Mouse (Mus musculus): Measurements from ENCODE around the gene Rnf115.
A peak's percentile ranks its signal among the peaks of the same experiment; 100 is the strongest.

The Rnf115 gene

DNA sequence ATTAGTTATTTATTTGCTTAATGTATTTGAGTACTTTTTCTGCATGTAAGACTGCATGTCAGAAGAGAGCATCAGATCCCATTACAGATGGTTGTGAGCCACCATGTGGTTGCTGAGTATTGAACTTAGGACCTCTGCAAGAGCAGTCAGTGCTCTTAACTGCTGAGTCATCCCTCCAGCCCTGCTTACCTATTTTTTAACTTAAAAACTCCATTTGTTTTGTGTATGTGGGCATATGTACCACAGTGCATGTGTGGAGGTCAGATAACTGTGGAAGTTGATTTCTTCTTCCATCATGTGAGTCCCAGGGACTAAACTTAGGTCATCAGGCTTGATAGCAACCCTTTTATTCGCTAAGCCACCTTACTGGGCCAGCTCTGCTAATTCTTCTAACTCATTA, 60.3 kb downstream of the Rnf115 start:
- DNase-seq, result no peak

GRCm38 (mm10) chr3:96788506-96788905, 61.0 kb downstream of the Rnf115 start:
- no peak for DNase-seq

DNA sequence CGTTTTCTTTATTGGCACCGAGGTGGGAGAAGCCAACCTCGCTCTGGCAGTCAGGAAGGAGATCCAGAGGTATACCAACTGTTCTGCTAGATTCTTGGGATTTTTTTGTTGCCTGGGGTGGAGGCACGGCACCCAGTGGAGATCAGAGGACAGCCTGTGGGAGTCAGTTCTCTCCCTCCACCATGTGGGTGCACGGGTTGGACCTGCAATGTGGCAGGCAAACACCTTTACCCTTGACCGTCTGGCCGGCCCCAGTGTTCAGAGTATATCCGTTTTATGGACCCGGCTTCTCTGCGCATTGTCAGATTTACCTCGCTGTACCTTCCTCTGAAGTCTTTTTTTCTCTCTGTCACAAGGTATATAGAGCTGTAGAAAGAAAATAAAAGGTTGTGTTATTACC, 72.8 kb downstream of the Rnf115 start:
- DNase-seq, result no peak

DNA sequence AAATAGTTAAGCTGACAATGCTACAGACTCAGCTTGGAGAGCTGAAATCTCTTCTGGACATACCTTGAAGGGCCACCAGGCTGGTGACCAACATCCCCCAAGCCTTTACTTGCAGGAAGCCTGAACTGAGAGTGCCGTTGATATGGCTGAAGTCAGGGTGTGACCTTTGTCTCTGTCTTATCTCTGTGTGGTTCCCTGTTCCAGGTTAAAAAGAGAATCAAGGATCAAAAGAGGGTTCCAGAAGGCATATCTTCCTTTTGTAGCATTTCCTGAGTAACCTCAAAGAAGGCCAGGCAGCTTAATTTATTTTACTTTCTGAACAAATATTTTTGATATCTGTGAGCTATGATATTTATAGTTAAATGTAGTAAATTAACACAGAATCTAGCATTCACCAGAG, 74.8 kb downstream of the Rnf115 start:
- no peak for DNase-seq

DNA sequence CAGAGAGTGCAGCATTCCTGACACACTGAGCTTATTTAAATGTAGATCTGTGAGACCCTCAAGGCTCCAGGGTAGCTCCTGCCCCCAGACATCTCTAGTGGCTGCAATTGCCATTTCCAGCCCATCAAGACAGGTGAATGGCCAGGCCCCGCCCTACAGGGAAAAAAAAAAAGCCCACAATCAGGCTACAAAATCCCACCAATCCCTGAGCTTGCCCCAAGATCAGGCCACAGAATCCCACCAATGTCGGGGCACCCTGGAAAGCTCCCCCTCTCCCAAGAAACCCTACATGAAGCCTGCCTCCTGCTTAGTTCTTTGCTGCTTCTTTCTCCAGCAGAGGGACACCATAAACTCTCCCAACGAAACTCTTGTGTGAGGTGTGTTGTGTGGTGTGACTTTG, 80.7 kb downstream of the Rnf115 start:
- DNase-seq, result no peak

DNA sequence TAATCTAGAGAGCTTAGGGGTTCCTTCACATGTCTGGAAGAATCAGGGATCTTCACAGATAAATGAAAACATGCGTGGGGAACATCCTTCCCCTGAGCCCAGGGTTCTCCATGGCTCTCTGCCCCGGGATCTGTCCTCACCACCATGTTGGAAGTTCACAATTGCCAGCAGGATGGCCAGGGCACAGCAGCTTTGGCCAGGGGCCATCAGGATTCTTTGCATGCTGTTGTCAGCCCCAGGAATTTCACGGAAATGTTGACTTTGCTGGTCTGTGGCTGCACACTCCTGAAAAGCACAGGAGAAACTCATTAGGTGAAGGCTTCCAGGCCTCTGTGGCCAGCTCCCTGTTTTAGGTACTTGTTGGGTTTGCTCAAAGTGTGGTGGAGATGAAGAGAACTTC, 81.2 kb downstream of the Rnf115 start:
- DNase-seq, result peak; percentile 35 to 54

- no peak for DNase-seq
Measured at GRCm38 (mm10) chr3:96811232-96811631, 83.8 kb downstream of the Rnf115 start.

DNA sequence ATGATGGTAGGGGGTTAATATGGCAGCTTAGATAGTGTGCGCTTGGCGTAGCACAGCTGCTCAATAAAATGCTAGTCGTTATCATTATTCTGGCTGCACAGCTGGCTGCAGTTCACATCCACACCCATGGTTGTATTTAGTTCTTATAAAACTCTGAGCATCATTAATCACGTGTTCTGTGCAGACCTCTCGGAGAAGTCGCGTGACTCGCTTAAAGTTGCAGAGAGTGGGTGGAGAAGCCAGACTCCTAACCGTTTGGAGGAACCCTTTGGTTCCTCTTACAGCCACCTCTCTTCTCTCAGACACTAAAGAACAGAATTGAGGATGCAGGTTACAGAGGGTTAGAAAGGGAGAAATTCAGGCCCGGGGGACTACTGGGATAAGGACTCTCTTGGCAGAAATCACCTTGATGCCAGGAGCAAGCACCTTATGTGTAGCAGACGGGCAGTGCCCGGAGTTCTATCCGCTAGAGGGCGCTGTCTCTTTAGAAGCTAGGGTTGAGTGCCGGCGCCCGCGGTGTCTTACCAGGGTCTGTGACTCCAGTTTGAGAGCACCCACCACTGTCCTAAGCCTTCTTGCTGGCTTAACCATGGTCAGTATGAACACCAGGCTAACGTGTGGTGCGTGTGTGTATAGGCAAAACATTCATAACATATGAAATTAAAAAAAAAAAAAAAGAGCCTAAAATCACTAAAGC, 85.1 kb downstream of the Rnf115 start:
- DNase-seq, result peak; percentile 89 to 94

- peak; percentile 34 to 36 for DNase-seq
Measured at GRCm38 (mm10) chr3:96813106-96813505, 85.6 kb downstream of the Rnf115 start.

DNA sequence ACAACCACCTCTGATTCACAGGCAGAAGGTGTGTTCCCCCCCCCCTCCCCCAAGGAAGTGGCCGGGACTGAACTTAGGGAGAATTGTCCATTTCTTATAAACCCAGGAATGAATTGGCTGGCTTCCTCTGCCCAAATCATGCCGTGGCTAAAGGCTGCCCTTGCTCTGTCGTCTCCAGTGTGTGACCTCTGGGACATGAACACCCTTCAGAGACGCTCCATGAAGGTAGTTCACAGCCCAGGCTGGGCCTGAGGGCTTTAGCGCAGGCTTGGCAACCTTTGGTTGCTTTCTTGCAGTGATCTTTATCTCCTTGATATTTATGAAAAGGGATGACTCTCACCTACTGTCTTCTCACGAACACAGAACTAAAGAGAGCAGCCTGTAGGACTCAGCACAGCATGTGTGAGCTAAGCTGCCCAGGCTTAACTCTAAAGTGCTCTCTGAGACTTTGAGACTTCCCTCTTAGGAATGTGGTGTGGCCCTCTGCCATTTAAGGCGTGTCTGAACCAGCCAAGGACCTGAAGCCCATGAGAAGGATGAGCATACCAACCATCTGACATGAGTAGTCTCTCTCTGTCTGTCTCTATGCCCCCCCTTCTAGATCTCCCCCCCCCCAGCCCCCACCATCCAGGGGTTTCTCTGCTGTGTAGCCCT, 86.3 kb downstream of the Rnf115 start:
- no peak for DNase-seq

GRCm38 (mm10) chr3:96814342-96814741, 86.9 kb downstream of the Rnf115 start:
- DNase-seq, result no peak

GRCm38 (mm10) chr3:96820116-96820915, 92.9 kb downstream of the Rnf115 start:
- DNase-seq, result no peak

DNA sequence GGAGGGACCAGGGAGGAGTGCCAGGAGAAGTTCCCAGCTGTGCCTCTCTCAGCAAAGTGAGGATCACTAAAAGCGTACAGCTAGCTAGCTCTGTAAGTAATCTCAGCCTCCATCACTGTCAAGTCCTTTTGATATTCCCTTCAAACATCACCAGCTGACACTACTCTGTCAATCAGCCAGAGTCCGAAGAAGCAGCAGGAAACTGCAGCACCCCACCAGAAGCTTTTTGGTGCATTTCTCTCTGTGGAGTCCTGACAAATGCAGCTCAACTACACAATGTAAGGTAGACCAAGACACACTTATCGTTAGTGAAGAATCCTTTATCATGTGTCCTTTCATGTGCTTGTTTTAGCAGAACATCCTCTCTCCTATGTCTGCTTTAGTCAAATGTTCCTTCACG, 94.1 kb downstream of the Rnf115 start:
- DNase-seq, result no peak

DNA sequence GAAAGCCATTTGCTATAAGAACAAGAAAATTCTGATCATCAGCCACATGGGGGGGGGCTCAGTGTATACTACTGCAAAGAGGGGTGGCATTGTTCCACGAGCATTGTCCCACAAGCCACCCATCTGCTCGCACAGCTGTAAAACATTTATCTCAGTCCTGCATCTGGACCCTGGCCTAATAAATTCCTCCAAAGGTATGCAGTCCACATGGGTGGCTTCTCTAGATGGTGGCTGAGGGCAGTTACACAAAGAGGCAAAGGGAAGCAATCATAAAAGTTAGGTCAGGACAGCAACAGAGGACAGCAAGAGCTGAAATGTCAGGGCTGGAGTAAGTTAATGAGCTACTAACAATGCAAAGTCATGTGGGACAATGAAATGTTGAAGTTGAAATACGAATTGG, 96.2 kb downstream of the Rnf115 start:
- no peak for DNase-seq

- DNase-seq, result no peak
Measured at GRCm38 (mm10) chr3:96824614-96825013, 97.2 kb downstream of the Rnf115 start.

DNA sequence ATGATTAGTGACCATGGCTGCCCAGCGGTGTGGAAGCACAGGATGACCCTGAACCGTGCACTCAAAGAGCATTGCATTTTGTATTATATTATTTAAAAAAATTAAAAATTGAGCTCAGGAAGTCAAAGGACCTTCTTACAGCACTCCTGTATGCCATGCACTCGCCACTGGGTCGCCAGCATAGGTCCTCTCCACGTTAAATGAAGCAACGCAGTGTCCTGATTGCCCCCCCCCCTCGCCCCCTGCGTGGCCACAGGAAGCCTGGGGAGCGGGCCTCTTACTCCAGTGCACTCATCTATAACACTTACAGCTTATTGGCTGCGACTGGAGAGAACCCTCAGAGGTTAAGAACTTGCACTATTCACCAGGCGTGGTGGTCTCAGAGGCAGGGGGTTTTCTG, 97.8 kb downstream of the Rnf115 start:
- no peak for DNase-seq

DNA sequence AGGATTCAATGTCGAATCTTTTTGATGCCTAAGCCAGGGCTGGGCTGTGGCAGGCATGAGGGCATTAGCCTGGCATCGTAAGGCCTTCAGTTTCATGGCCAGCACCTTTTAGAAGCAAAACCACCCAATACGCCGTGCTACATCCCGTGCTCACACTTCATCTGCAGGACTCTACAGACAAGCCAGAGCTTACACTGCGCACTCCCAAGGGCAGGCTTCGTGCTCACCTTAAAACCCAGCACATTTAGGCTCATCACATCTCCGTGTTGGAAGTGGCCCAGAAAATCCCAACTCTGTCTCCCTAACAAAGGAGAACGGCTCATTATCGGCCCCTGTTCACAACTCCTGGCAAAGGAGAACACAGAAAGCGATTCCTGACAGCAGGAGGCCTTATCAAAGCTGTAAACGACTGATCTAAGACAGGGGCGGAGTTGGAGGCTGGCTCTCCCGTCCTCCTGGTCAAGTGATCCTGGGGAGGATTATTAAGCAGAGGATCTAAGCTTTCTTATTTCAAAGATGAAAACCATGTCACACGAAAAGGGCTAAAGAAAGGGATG, 100.9 kb downstream of the Rnf115 start:
- no peak for DNase-seq

GRCm38 (mm10) chr3:96828984-96829383, 101.5 kb downstream of the Rnf115 start, which contains the start of the genes Pdzk1 and Cd160:
Pdzk1 (plus strand) TSS chr3:96829284.
Cd160 (minus strand) TSS chr3:96829351.
- no peak for DNase-seq

DNA sequence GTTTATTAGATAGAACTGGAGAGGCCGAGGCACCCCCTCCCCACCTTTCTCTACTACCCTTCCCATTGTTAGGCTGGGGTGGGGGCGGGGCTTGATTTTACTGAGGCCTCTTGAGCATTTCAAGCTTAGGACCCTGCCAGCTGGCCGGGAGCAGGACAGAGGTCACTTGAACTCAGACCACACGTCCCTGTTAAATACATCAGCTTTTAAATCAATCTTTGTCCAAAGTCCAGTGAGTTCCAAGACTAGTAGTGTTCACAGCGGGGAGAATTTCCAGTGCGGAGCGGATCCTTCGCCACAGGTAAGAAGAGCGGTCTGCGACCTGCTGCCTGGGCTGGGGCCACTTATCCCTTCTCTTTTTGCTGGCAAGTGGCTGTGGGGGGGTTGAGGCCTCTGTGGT, 102.4 kb downstream of the Rnf115 start:
- no peak for DNase-seq

DNA sequence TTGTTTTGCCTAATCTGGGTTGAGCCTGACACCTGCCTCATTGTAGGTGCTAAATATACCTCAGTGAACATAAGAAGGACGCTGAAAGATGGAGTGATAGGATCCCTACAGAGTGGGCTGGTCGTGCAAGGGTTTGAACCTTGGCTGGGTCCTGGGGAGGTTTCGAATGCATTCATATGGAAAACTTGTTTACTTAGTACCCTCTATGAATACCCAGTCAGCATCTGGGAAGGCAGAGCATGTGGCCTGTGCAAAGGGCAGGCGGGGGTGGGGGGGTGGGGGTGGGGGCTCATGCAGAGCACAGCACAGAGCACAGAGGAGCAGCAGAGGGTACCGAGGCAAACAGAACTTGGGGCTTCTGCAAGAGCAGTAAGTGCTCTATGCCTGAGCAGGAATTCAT, 105.5 kb downstream of the Rnf115 start:
- no peak for DNase-seq

- no peak for DNase-seq
Measured at GRCm38 (mm10) chr3:96834587-96835348, 107.3 kb downstream of the Rnf115 start.

DNA sequence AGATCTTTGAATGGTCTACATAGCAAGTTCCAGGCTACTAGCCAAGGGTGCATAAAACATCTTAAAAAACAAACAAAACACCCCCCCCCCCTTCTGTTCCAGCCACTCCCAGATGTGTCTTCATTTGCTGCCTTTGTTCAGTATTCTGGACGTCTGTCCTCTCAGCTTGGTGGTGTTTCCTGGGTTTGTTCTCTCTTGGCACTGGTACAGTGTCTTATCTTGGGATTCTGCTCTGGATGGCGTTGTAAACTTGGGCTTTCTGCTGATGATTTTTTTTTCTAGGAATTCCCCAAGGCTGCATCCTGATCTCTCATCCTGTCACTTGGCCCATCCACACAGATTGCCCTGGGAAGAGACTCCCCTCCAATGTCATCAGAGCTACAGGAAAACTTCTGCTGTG, 109.0 kb downstream of the Rnf115 start:
- no peak for DNase-seq

All from cerebellum, postnatal 10 days (tissue).